Mouse (Mus musculus) ES-CJ7 (cell line): Measurements from ENCODE around the gene Lrrc72.

Source experiments
- DNase-seq: peaks from one replicate; pipeline ENCODE4 v3.0.0; 2011; ENCODE audit warnings: low read depth, low spot score

The Lrrc72 gene

GRCm38 (mm10) chr12:36190343-36190742 is 62.9 kb downstream of the Lrrc72 start:
- no peak for DNase-seq

DNA sequence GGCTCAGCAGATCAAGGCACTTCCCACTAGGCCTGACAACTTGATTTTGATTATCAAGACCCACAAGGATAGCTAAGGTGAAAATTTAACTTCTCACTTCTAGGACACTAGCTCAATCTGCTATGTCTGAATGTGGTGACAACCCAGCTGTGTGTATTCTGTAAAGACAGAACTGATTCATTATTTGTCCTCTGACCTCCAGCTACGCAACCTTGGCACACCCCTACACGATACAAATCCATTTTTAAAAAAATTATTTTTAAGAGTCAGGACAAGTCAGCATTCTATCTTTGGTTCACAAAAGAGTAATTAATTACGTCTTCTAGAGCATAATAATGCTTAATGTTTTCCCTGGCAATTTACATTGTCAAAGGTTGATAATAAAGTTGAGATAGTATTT is 63.6 kb downstream of the Lrrc72 start:
- DNase-seq: no peak

DNA sequence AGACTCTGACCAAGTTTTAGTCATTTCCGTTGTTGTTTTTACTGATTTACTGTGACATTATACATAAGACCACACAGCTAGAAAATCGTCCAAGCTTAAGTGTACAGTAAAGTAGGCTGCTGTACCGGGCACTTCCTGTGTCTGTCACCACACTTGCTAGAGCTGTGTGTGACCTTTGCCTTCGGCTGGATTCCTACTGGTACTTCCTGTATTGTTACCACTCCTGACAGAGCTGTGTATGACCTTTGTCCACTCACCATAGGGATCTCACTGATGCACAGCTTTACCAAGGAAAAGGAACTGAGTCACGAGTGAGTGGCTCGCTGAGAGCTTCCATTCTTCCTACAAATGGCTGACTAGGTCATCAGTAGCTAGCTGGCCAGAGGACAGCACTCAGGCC is 66.1 kb downstream of the Lrrc72 start:
- DNase-seq: no peak

- no peak for DNase-seq
Observed at GRCm38 (mm10) chr12:36182570-36182969, 70.6 kb downstream of the Lrrc72 start.

GRCm38 (mm10) chr12:36177227-36177626 is 76.0 kb downstream of the Lrrc72 start:
- DNase-seq: no peak

DNA sequence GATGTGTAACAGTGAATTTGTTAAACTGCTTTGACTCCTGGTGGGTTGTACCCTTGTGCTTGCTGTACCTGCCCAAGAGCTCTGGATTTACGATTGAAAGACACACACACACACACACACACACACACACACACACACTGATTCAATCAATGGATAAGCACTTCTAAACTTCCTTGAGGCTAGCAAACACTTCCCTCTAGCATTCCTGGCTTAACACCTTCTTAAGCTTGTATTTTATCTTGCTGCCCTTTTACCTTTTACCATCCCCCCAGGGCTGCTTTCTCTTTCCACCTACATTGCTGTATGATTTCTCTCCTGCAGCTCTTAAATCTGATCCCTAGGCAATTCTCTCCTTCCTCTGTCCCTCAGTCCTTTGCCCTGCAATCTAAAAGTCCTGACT is 87.9 kb downstream of the Lrrc72 start:
- peak; percentile 38 for DNase-seq

DNA sequence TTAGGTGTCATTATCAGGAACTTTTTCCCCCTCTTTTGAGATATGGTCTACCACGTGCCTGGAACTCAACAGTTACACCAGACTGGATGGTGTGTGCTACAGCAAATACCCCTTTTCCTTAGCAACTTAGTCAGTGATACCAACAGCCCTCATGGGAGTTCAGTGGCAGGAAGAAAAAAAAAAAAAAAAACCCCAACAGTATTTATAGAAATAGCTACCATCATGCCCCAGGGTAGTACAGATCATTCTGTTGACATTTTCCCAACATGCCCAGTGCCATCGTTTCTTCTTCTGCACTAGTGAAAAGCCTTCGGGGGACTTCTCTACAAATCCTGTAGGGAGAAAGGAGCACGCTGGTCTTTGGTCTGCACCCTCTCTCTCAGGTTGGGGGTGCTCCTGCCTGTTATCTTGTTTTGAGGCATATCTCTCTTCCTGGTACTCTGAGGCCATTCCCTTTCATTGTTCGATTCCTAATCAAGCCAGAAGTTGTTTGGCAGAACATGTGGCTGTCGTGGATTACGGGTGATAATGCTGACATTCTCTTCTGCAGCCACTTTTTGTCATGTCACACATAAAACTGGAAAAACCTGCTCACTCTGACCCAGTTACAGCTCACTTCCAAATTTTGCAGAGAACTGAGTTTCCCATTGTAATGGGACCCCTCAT is 88.9 kb downstream of the Lrrc72 start:
- no peak for DNase-seq
